Mouse (Mus musculus) embryonic stem cell, embryonic (primary cell): ENCODE results near the gene Ocel1.

Source experiments
- CTCF ChIA-PET, 4 experiments: fragments of 300-600 bp in 2 of 4; fragments of 350-600 bp in 2 of 4; sonication (Branson Sonifier 250); formaldehyde crosslinking; loops; one replicate each; lab custom pipeline; 2022; ENCODE audit warnings: inconsistent platforms in 2 of 4; lab: Charles Lee
- POLR2A ChIA-PET, 4 experiments: fragments of 300-600 bp in 2 of 4; fragments of 350-600 bp in 2 of 4; sonication (Branson Sonifier 250); formaldehyde crosslinking; loops; one replicate each; lab custom pipeline; 2022; ENCODE audit warnings: antibody characterized with exemption in 4 of 4, inconsistent platforms in 1 of 4; lab: Charles Lee

Ocel1 gene

DNA sequence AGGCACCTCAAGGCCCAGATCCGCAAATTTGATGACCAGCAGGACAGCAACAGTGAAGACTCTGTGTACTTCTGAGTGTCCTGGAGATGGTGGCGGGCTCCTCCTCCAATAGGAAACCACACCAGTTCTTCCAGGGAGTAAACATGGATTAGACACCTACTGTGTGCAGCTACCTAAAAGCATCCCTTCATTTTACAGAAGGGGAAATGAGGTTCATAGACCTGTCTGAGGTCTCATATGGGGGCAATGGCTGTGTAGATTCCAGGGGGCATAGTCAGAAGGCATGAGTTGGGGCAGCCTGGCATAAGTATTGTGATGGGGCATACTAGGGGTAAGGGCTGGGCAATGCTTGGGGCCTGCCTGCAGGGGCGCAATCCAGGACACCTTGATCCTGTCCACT lies 1.9 kb downstream of the Ocel1 start:
- ChIA-PET POLR2A (interaction anchor here in 3 of 4 experiments (0.8 to 6.4 kb wide), 13 partner anchors 8 to 482 kb away, joined by 3 to 41 read pairs (median 4); partner anchors contain the start of genes Ankle1 (in 2 of the 3), Nr2f6 (in 2 of the 3) and Mrpl34 (in 1 of the 3)), CTCF (interaction anchor here in 3 of 4 experiments (0.5 to 3.2 kb wide), 6 partner anchors 9 to 147 kb away, joined by 3 to 19 read pairs (median 3); partner anchors contain the start of genes Ankle1 (in 2 of the 3) and Nr2f6 (in 1 of the 3))

DNA sequence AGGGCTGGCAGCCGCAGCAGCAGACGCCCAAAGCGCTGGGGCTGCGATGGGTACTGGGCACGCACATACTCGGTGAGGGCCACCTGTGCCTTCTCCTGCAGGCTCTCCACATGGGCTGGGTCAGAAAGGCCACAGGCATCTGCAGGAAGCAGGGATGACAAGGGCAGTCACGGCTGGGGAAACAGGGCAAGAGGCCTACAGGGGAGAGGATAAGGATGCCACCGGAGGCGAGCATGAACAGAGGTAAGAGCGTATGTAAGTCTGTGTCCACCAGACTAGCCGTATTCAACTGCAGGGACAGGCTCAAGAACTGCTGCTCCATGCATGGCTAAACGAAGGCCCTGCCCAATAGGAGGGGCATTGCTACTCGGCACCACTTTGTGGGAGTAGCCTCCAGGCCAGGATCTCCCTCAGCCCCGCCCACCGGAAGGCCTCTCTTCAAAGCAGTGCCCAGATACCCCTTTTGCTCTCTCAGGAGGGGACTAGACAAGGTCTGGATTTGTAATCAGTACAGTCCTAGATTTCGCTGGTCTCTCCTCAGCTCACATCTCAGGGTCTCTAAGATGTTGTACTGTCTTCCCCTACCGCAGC lies 3.6 kb downstream of the Ocel1 start:
- ChIA-PET CTCF (interaction anchor here in 2 of 4 experiments (0.6 to 2.8 kb wide), 3 partner anchors 11 to 125 kb away, joined by 3 to 25 read pairs (median 3); no protein-coding TSS in a partner anchor), POLR2A (interaction anchor here in 3 of 4 experiments (1.0 to 6.4 kb wide), 13 partner anchors 8 to 701 kb away, joined by 3 to 41 read pairs (median 6); partner anchors contain the start of genes Ankle1 (in 2 of the 3), Babam1 (in 1 of the 3), Haus8 (in 1 of the 3) and Jund (in 1 of the 3))

DNA sequence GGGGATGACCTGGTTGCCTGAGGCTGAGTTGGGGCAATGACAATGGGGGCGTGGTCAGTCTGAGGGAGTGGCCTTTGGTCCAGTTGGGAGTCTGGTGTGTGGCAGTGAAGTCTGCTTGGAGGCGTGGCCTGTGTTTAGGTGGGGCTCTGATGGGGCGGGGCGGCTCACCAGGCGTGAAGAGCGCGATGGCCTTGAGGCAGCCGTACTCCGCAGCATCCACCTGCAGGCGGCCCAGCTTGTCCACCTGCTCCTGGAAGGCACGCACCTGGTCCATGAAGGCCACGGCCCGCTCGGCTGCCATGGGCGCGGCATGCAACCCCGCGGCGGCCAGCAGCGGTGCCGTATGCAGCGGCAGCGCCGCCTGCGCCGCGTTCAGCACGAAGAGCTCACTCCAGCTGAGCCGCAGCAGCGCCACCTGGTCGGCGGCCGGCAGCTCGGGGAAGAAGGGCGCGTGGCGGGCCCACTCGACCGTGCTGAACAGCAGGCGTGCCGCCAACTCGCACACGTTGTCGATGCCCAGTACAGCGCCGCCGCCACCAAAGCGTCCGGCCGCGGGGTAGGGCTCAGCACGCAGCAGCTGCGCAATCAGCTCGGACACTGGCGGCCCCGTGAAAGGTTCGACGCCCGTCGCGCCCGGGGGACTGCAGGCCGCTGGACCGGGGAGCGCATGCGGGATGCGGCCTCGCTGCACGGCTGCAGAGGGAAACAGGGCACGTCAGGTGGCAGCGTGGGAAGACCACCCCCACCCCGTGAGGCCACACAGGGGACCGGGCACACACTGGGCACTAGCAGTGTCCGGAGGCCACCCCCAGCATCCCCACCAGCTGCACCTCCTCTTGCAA lies 4.7 kb downstream of the Ocel1 start:
- POLR2A ChIA-PET, result interaction anchor here in 3 of 4 experiments (0.5 to 6.4 kb wide), 31 partner anchors 9 to 870 kb away, joined by 3 to 41 read pairs (median 3); partner anchors contain the start of genes Ankle1 (in 3 of the 3), Babam1 (in 2 of the 3), Mrpl34 (in 2 of the 3) and Myo9b (in 2 of the 3)

DNA sequence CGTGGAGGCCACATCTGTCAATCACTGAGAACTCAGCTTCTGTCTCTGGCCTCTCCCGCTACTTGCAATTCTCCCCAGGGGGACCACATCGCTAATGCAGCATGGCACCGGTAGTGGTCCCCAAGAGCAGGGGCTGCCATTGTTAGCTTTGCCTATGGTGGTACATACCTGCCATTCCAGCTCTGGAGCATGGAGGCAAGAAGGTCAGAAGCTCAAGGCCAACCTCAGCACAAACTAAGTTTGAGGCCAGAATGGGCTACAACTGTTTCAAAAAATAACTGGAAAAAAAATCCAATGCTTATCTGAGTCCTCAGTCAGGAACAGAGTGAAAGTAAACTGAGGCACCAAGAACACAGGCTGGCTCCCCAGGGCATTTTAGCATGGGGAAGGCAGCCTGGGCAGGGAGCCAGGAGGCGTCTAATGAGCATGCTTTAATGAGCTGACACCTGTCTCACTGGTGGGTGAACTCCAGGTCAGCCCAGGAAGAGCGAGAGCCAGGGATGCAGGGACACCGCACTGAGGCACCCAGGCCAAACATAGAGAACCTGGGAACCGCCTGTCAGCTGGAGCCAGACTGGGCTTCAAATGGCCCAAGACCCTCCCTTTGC lies 5.4 kb downstream of the Ocel1 start:
- POLR2A ChIA-PET, result interaction anchor here in 3 of 4 experiments (0.5 to 6.4 kb wide), 25 partner anchors 9 to 871 kb away, joined by 3 to 41 read pairs (median 3); partner anchors contain the start of genes Ankle1 (in 2 of the 3), Babam1 (in 2 of the 3), Mrpl34 (in 2 of the 3) and Use1 (in 2 of the 3)

More for the DNA sequence above, 4.7 kb downstream of the Ocel1 start:
- CTCF ChIA-PET, result interaction anchor here in 3 of 4 experiments (0.5 to 2.8 kb wide), 7 partner anchors 9 to 504 kb away, joined by 3 to 25 read pairs (median 4); partner anchors contain the start of genes Ankle1 (in 1 of the 3), Mrpl34 (in 1 of the 3) and Use1 (in 1 of the 3)

DNA sequence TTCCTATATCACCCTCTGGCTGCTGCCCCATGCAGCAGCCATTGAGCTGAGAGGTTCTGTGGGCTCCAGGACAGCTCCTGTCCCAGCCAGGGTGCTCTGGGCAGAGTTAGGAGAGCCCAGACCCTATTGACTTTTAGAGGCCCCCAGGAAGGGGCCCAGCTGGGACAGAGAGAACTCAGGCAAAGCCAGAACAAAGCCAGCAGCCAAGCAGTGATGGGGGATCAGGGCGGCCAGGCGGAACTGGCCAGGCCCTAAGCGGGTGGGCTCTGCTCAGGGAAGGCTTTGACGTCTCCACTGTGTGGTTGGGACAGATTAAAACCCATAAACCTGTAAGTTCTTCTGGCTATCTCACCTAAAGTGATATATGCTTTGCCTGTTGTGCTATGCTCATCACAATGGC lies 7.9 kb downstream of the Ocel1 start:
- POLR2A ChIA-PET, result interaction anchor here in 2 of 4 experiments (0.7 to 2.7 kb wide), 8 partner anchors 9 to 107 kb away, joined by 3 to 12 read pairs (median 4); partner anchors contain the start of genes Ankle1 (in 2 of the 2), Babam1 (in 1 of the 2), Haus8 (in 1 of the 2) and Myo9b (in 1 of the 2)
- CTCF ChIA-PET, result interaction anchor here in 1 of 4 experiments (0.6 kb wide), 2 partner anchors 14 to 23 kb away, joined by 3 read pairs; no protein-coding TSS in a partner anchor

More for the DNA sequence above, 5.4 kb downstream of the Ocel1 start:
- CTCF ChIA-PET, result interaction anchor here in 3 of 4 experiments (0.5 to 2.8 kb wide), 6 partner anchors 9 to 505 kb away, joined by 3 to 25 read pairs (median 6); partner anchors contain the start of genes Ankle1 (in 1 of the 3), Mrpl34 (in 1 of the 3) and Use1 (in 1 of the 3)

DNA sequence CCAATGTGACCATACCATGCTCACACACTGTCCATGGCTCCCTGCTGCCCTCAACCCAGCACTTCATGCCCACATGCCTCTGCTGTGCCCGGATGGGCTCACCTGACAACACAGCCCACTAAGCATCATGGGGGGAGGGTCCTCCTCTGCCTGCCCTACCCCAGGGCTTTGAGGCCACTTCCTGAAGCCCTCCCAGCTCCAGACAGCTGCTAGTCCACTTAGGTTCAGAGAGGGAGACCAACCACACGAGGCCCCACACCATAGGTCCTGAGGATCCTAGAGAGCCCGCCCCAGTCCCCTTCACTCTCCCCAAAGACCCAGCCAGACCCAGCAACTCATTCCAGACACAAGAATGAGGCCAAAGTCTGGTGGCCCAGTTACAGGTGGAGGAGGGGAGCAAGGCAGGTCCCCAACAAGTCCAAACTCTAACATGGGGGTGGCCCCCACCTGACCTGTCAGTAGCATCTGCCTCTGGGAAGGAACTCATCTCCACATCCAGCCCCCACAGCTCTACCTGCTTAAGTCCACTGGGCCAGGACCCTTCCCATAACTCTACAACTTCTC lies 8.5 kb downstream of the Ocel1 start:
- CTCF ChIA-PET, result interaction anchor here in 1 of 4 experiments (1.4 kb wide), 1 partner anchor 17 kb away, joined by 3 read pairs; the partner anchor contains the start of gene Babam1

DNA sequence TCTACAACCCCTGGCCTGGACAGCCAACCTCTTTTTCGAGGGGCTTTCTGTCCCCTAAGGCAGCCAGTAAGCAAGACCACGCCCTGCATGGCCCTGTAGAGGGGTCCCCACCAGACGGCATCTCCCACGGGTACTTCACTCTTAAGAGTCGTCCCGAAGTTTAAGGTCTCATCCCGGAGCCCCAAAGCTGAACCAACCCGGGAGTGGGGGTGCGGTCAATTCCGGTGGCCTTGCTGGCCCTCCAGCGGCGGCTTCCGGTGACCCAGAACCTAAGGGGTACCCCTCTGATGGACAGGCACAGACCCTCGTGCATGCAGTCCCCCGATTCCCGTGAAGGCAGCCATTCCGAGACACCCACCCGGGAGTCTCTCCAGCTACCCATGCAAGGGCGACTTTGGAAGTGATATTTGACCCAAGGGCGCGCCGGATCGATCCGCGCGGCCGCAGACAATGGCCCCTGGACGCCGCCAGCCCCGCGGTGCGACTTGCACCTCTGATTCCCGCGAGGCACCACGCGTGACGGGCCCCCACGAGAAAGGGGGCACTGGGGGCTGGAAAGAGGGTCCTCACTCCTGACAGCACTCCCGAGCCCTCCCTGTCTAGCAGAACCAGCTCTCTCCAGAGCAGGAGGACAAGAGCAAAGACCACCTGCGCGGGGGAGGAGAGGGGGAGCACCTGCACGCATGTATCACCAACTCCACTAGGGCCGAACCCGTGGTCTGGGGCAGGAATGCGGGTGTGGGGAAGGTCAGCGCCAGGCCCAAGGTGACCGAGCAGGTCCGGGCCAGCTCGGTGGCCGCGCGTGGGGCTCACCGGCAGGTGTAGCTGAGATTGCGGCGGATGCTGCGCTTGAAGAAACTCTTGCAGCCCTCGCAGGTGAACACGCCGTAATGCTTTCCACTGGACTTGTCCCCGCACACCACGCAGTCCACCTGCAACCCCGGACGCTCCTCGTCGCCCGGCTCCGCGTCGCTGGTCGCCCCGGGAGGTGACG lies 9.4 kb downstream of the Ocel1 start:
- POLR2A ChIA-PET, result interaction anchor here in 2 of 4 experiments (1.0 to 2.8 kb wide), 12 partner anchors 8 to 484 kb away, joined by 3 to 12 read pairs (median 6); partner anchors contain the start of genes Babam1 (in 2 of the 2), Ocel1 (in 2 of the 2), Use1 (in 2 of the 2) and Mrpl34 (in 1 of the 2)
- CTCF ChIA-PET, result interaction anchor here in 2 of 4 experiments (1.2 to 1.4 kb wide), 2 partner anchors 9 to 16 kb away, joined by 3 read pairs; partner anchors contain the start of genes Babam1 (in 1 of the 2) and Ocel1 (in 1 of the 2)

More for the DNA sequence above, 8.5 kb downstream of the Ocel1 start:
- POLR2A ChIA-PET, result interaction anchor here in 2 of 4 experiments (1.0 to 2.8 kb wide), 7 partner anchors 8 to 128 kb away, joined by 3 to 12 read pairs (median 5); partner anchors contain the start of genes Babam1 (in 1 of the 2), Haus8 (in 1 of the 2), Mrpl34 (in 1 of the 2) and Myo9b (in 1 of the 2)

DNA sequence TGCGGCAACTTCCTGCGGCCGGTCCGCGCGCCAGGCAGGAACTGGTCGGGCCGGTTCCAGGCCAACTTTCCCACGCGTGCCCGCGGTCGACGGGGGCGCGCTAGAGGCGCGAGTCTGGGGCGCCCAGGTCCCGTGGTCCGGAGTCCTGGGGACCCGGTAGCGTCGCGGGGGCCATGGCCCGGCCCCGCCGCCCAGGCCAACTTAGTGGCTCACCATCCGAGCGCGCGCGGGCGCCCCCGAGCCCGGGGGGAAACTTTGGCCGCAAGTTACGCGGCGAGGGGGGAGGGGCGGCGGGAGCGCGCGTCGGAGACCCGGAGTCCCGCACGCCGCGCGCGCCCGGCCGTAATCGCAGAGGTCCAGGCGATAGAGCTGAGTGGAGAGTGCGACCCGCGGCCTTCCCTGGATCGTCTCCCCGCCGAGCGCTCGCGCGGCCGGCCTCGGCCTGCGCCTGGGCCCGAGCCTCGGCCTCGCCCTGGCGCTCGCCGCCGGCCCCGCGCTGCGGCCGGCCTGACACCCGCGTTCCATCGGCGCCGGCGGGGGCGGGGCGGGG lies 10.4 kb downstream of the Ocel1 start, which contains the start of gene Nr2f6:
TSS of gene Nr2f6 (minus strand) at position 540 of the 550 bp plus-strand sequence.
- ChIA-PET POLR2A (interaction anchor here (0.6 to 2.8 kb wide), 23 partner anchors 8 to 1008 kb away, joined by 3 to 12 read pairs (median 4); partner anchors contain the start of genes Ankle1 (in 2 of the 4), Babam1 (in 2 of the 4), Ocel1 (in 2 of the 4) and Use1 (in 2 of the 4)), CTCF (interaction anchor here in 3 of 4 experiments (0.6 to 1.6 kb wide), 8 partner anchors 8 to 858 kb away, joined by 3 to 5 read pairs (median 3); partner anchors contain the start of genes Babam1 (in 2 of the 3), Ocel1 (in 2 of the 3) and Ap1m1 (in 1 of the 3))

DNA sequence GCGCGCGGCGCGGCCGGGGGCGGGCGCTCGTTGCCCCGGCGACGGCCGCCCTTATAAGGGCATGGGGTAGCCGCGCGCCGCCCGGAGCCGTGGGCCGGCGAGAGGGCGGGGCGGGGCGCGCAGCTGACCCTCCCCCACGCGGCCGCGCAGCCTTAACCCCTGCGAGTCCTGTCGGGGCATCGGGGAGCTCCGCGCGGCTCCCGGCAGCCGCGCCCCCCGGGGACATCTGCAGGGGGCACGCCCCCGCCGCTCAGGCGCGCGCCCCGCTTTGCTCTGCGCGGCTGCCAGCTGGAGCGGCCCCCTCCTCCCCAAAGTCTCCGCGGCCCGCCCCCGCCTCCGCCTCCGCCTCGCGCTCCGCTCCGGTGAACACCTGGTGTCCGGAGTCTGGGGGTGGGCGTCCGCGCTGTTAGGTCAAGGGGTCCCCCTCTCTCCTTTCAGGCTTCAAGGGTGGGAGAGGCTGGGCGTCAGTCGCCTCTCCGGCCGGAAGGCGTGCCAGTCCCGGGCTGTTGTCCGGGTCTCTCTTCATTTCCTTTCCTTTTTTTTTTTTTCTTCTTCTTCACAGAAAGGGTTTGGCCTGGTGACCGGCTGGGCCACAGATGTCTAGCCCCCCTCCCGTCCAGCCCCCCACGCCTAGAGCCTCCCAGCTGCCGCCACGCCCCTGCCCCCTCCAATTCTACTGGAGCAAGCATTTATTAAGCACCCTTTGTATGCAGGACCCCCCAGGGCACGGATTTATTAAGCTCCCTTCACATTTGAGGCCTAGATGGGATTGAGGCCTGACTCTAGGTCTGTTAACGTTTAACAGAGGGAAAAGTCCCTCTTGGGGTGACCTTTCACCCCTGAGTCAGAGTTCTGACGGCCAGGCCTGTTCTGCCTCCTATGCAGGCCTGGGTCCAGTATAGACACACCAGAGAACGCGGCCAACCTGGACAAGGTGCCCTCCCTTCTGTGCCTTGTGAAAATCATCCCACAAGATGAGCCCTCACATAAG lies 11.2 kb downstream of the Ocel1 start:
- POLR2A ChIA-PET, result interaction anchor here (0.6 to 2.8 kb wide), 28 partner anchors 9 to 1008 kb away, joined by 3 to 12 read pairs (median 4); partner anchors contain the start of genes Ankle1 (in 2 of the 4), Ocel1 (in 2 of the 4), Rpl18a (in 2 of the 4) and Babam1 (in 1 of the 4)
- CTCF ChIA-PET, result interaction anchor here (0.5 to 1.6 kb wide), 12 partner anchors 9 to 1157 kb away, joined by 3 to 7 read pairs (median 3); partner anchors contain the start of genes Babam1 (in 2 of the 4), Ap1m1 (in 1 of the 4), Arrdc2 (in 1 of the 4) and Ocel1 (in 1 of the 4)

DNA sequence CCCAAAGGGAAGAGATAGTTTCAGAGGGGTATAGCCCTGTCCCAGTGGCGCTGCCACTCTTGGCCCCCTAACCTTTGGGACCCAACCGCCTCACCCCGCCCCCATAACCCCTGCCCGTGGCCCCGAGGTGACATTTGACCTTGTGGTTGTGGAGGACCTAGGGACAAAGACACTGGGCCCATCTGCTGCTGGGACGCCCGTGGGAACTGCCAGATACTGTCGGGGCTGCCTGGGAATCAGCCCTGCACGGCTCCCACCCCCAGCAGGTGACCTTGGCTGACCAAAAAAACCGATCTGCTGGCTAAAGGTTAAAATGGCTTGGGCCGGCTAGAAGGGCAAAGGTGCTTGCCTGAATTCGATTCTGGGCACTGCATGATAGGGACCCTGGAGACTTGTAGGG lies 12.3 kb downstream of the Ocel1 start:
- ChIA-PET CTCF (no interaction called here), POLR2A (interaction anchor here in 2 of 4 experiments (0.9 to 11.9 kb wide), 5 partner anchors 9 to 118 kb away, joined by 3 to 96 read pairs (median 41); partner anchors contain the start of genes Ankle1 (in 1 of the 2), Babam1 (in 1 of the 2), Ocel1 (in 1 of the 2) and Ushbp1 (in 1 of the 2))

DNA sequence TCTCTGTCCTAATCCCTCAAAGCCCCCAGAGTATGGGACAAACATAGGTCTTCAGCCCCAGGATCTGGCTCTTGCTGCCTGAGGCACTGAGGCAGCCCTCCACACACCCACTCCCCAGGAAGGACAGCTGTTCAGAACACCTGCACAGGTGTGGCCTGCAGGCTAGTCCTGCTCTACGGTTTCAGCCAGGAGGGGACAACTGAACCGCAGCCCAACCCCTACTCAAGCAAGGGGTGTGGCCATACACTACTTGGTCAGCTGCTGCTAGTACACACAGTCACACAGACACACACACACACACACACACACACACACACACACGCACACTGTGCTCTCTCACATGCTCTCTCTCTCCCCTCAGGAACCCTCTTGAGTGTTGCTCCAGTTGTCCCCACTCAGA lies 12.8 kb downstream of the Ocel1 start:
- ChIA-PET POLR2A (interaction anchor here in 2 of 4 experiments (0.9 to 11.9 kb wide), 10 partner anchors 8 to 117 kb away, joined by 3 to 96 read pairs (median 30); partner anchors contain the start of genes Ankle1 (in 2 of the 2), Babam1 (in 2 of the 2), Ushbp1 (in 2 of the 2) and Ocel1 (in 1 of the 2)), CTCF (interaction anchor here in 2 of 4 experiments (0.7 to 2.1 kb wide), 2 partner anchors 13 to 19 kb away, joined by 4 to 20 read pairs; partner anchors contain the start of gene Babam1 (in 1 of the 2))

DNA sequence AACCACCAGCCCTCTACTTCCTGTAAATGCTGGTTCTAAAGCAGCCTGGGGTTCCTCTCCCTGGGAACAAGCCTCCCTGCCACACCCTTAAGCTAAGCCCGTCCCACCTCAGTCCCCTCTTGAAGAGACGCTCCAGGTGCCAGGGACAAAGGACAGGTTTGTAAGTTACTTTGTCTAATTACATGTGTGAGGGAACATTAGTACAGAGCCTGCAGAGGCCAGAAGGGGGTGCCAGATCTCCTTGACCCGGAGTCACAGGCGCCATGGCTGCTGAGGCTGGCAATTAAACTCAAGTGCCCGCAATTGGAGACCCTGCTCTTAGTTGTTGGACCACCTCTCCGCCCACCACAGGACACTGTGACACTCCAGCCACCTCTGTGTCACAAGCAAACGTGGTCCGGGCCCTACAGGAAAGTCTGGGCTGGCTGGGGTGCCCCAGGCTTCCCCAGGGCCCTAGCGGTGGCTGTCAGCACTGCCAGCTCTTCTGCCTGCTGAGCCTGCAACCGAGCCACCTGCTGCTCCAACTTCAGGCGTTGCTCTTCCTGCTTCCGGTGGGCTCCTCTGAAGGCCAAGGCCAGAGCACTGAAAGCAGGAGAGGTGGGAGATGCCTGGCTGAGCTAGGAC lies 14.2 kb downstream of the Ocel1 start:
- ChIA-PET POLR2A (interaction anchor here (0.5 to 11.9 kb wide), 40 partner anchors 10 to 687 kb away, joined by 3 to 96 read pairs (median 5); partner anchors contain the start of genes Ankle1 (in 3 of the 4), Babam1 (in 3 of the 4), Jund (in 2 of the 4) and Myo9b (in 2 of the 4)), CTCF (interaction anchor here (0.5 to 2.5 kb wide), 31 partner anchors 9 to 622 kb away, joined by 3 to 25 read pairs (median 4); partner anchors contain the start of genes Babam1 (in 2 of the 4), Mrpl34 (in 2 of the 4), Ocel1 (in 2 of the 4) and Abhd8 (in 1 of the 4))
